Mouse (Mus musculus): ENCODE results near the gene Gm21874.
"Not testable (repeated sequence)": the region's sequence is repeated elsewhere in the genome, so short reads cannot be mapped to it uniquely, and the experiment has no call there.

The Gm21874 gene

DNA sequence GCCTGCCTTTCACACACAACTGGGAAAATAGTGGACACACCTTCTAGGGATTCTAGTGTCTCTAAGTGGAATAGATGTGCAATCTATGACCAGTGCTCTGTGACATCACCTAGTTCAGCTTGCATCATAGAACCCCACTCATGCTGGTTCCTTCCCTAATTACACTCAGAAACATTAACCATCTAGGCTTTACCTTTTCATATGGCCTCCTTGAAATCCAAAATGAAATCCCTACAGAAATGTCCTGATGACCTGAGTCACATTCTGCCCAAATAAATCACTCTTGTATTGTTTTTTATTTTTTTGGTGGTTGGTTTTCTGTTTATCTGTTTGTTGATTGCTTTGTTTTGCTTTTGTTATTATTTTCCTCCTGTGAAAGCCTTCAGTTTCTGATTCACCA, at the start of gene Gm21874:
Gene Gm21874 (minus strand): TSS at position 101 of the 400 bp plus-strand sequence.
- DNase-seq (ENCODE audit: extremely low read depth, low read depth) = not testable (repeated sequence)
